Mouse (Mus musculus) left cerebral cortex, postnatal 4 days (tissue): ENCODE data around the gene Acaca. TPM values are rescaled to one million over a fixed set of nuclear protein-coding genes. Genes with fewer than 3 reads are reported as not detected.

Source experiments
- DNase-seq: peaks from one replicate; pipeline ENCODE4 v3.0.0-alpha.2; 2022
- intact Hi-C: fragments of 180-260 bp; cut with DNase I; formaldehyde crosslinking; loops from one replicate; pipeline ENCODE4 v1.15.1; 2025
- total RNA-seq, 2 experiments: library from RNA; stranded (reverse); gene quantifications; 2 replicates each; pipeline ENCODE4 v1.2.3; 2021

Gene Acaca
- total RNA-seq, 2 experiments from 2014 or later, result 186 to 187 TPM

DNA sequence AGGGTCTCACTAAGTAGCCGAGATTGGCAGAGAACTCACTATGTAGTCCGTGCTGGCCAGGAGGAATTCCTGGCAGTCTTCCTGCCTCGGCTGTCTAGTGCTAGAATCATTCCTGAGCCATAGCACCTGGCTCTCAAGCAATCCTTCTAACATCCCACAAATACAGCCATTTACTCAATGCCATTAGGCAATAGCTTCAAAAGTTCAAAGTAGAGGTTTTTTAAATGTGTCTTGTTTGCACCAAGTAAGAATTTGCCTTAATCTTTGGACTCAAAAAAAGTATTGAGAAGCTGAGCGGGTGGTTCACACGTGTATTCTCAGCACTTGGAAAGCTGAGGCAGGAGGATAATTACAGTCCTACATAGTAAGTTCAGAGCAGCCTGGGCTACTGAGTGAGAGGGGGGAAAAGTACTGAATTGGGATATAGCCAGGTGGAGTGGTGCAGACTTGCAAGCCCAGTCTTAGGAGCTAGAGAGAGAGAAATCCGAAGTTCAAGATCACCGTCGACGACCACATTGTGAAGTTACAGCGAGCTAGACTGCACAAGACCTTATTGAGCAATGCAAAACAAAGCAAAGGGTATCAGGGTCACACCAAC, 15.8 kb downstream of the Acaca start:
- no peak for DNase-seq
- intact Hi-C loops, result no loop called here

DNA sequence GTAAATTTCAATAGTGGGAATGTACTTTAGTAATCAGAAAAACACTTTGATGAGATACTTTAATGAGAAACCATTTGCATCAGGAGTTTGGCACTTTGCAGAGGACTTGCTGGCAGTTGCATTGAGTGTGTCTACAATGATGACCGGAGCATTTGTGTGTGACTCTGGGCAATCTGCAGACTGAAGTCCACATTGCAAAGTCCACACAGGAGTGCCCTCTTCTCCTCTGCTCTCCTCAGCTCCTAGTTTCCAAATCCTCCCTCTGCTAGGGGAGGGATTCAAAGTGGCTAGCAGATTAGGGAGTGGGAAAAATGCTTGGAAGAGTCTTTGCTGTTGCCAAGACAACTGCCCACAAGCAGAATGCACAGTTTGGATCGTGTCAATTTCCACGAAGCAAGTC, 16.6 kb downstream of the Acaca start:
- no peak for DNase-seq
- intact Hi-C loops, result no loop called here

DNA sequence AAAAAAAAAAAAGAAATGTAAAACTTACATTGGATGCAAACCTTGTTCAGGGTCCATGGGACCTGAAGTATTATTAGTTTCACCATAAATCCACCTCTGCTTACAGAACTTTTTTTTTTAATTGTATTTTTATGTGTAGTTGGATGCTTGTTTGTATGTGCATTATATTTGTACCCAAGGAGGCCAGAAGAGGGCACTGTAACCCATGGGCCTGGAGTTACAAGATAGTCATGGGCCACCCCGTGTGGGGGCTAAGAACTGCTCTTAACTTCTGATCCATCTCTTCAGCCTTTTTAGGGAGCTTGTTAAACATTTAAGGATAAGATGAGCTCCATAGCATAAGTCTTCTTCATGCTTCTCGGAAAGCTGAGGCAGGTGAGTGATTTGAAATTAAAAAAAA, 21.4 kb downstream of the Acaca start:
- no peak for DNase-seq

DNA sequence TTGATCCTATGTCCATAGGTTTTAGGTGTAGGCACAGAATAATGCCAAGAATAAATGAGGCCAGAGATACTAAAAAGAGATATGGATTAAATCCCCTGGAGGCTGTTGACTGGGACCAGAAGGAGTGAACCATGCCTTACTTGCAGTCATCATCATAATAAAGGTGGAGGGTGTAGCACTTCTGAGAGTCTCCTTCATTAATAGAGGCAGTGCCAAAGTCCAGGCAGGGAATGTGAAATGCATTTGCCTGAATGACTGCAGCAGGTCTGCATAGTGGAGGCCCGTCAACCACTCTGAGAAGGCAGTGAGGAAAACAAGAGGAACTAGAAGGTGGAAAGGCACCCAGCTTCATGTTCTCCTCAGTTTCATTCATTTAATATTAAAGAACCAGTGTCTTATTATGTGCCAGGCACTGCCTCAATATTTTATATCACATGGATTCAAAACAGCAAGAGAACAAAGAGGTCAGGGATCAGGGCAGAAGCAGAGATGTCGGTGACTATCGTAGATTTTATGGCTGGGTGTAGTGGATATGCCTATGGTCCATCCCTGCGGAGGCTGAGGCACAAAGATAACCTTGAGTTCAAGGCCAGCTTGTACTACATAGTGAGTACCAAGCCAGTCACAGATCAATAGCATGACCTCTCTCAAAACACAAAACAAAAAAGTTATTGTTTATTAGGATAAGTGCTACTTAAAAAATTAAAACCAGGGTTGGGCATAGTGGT, 27.2 kb downstream of the Acaca start:
- DNase-seq, result no peak
- intact Hi-C loops, result no loop called here

More for the DNA sequence above, 21.4 kb downstream of the Acaca start:
- intact Hi-C loops, result no loop called here

DNA sequence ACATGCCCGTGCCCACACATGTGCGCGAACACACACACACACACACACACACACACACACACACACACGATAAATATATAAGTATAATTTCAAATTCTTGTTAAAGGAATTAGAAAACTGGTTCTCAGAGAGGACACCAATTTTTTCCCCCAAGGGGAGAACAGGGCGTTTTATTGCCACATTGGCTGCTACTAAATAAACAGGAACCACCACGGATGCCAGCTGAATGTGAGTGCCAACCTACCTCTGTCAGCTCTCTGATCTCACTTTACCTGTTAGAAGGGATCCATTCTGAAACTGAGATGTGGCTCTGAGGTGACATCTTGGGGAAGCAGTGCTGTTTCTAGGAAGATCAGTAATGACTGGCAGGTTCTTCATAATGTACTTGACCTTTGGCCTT, 34.7 kb downstream of the Acaca start:
- intact Hi-C loops, result no loop called here
- DNase-seq, result no peak

DNA sequence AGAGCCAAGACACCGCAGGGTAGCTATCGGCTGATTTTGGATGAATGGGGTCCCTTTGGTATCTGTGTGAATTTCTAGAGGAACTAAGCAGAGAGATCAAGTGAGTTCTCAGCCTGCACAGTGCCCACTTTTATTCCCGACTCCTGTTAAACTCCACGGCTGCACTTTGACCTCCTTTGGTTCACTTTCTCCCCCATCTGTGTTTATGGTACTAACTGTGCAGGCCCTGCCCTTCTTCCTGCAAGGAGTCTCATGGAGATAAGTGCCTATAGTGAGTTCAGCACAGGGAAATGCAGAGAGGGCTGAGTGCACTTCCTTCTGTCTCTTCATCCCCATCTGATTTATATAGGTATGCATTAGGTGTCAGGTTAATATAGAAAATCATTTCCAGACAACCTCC, 35.1 kb downstream of the Acaca start:
- DNase-seq, result no peak
- intact Hi-C loops, result no loop called here

DNA sequence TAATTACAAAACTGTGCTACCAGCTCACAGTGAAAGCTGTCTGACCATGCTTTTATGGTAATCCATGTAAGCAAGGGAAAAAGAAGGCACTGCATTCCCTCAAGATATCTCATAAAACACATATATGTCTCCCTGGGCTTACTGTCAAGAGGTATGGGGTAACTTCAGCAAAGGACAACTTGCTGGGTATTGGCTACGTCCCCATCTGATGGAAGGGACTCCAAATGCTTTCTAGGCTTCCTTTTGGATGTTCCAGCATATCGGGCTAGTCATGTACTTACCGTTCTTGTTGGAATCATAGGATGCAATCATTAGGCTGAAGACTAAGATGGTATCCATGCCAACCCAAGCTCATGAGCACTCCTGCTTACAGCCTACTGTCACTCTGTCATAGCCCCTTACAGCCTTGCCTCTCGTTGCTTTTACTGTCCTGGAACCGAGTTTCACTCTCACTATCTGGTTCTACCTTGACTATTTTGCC, 37.6 kb downstream of the Acaca start, which contains the start of gene Gm11437:
Gm11437 (minus strand) TSS at position 431 of the 481 bp plus-strand sequence.
- intact Hi-C loops, result no loop called here

DNA sequence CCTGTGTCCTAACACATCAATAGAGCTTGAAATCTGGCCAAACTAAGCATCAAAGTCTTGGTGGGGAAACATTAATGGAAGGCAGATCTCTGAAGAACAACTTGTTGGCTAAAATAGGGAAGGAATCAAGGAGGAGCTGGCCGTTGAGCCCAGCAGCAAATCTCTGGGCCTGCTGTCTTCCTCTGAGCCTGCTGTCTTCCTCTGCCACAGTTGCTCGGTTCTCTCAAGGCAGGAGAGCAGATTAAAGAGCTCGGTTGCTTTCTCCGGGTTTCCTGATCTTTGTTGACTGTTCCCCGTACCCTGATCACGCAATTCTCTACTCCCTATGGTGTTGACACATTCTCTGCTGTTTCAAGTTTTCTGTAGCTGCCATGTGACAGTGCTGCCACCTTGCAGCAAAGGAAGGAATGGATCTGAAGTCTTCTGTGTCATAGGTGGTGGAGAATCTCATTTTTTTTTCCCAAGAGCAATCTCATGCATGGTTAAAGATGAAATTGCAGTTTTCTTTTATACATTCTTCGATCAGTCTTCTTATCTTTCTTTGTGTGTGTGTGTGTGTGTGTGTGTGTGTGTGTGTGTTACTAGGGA, 39.3 kb downstream of the Acaca start:
- peak; percentile 23 for DNase-seq
- intact Hi-C loops, result no loop called here

More for the DNA sequence above, 37.6 kb downstream of the Acaca start, which contains the start of gene Gm11437:
- DNase-seq, result no peak

DNA sequence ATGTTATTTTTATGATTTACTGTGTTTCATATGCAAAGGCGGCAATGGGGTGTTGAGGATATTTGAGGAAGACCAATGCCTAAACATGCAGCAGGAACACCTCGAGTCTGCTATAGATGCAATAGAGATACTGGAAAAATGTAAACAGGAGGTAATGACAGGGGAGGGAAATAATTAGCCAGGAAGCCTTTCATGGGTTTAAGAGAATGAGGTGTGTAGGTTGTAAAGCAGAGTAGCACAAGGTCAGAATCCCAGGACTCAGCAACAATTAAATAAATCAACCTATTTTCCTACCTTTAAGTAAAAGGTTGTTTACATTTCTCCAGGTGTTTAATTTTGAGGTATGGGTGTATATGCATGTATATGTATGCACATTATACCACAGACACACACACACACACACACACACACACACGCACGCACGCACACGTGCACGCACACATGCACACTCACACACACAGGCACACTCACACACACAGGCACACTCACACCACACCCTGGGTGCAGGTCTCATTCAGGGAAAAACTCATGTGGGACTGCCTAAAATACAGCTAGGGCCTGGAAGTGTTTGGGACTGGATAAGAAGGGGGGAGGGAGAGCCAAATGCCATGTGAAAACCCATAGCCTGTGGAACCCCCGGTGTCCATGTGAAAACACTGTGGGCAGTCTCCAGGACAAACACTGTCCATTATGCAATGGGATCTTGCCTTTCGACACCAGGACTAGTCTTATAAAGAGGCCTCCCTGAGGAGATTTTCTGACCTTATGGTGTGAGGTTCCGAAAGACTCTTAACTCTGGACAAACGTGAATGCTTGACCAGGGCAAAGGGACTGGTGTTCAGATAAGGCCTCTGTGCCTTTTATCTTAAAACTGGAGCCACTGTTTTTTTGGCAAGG, 43.3 kb downstream of the Acaca start:
- intact Hi-C loops, result no loop called here
- no peak for DNase-seq

DNA sequence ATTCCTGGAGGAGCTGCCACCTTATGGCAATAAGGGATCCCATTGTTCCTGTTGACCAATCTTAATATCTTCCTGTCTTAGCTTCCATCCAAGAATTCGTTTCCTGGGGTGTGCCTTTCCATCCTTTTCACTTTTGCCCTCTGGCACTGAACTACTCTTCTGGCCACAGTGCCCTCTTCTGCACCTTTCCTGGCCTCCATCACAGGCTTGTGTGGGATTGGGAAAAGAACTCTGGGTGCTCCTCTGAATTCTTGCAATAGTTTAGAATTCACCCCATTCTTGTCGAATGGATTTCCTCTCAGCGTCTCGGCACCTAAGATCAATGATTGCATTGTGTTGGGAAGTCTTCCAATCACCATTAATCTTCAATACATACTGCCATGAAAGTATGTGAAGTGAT, 49.1 kb downstream of the Acaca start:
- intact Hi-C loops, result no loop called here

DNA sequence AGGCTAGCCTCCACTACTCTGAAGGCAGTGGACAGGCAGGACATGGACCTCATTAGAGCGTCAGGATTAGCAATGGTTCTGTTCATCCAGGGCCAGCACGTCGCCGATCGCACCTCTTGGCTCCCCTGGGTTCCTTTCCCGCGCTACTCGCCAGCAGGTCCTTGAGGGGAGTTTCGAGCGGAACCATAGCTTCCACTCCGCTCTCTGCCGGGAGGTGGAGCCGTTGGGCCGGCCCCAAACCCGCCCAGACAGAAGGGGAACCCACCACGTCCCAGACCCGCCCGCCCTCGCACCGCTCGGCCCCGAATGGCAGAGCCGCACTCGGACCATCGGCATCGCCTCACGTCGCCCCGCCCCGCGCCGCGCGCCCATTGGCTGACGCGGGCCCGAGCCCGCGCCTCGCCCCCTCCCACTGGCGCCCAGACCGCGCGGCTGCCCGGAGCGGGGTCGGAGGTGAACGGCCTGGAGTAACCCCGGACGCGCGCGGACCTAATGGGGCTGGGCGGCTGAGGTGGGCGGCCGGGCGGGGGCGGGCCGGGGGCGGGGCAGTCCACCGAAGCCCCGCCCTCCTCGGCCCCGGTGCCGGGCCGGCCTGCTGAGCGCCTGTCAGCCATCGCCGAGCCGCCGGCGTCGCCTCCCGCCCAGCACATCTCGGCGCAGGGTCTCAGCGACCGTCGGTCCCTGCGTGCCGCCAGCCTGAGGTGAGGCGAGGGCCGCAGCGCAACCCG, 49.9 kb downstream of the Acaca start:
- DNase-seq, result peak; percentile 98
- intact Hi-C loops, result no loop called here

More for the DNA sequence above, 49.1 kb downstream of the Acaca start:
- no peak for DNase-seq

DNA sequence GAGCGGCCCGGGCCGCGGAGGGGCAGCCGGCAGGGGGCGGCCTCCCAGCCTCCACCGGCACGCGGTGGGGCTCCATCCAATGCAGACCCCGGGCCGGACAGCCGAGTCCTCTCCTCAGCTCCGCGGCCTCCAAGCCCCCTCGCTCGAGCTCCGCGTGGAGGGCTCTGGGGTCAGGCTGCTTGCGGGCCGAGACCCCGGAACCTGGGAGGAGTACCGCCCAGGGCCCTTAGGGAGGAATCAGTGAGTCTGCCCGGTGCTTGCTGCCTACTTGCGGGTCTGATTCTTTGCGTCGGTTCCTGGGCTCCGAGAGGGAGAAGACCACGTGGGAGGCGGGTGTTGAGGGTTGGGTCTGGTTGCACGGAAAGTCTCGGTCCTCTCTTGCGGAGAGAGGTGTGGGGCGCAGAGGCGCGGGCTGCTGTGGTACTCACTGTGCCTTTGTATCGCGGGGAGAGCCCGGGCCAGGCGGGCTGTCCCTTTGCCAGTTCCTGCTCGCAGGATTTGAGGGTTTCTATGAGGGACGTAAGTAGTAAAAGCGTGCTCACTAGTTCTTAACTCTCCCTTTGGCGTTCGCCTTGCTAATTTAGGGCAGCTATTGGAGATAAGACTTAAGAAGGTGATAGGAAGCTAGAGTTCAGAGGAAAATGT, 50.6 kb downstream of the Acaca start:
- intact Hi-C loops, result no loop called here
- DNase-seq, result peak; percentile 64

DNA sequence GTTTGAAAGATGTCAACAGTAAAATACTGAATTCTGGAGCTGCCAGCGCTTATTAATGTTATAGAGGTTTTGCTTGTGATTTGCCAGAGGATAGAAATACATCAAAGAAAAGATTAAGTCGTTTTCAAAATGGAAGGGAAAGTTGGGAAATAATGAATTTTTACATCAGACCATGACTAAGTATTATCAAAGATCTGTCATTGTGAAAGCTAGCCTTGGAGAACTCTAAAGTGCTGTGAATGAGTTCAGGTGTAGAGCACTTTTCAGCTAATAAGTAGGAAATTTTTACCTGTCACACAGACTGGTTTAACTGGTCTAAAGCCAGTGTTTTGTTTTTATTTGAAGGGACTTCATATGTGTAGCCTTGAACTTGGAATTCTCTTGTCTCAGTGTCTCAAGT, 51.8 kb downstream of the Acaca start:
- intact Hi-C loops, result no loop called here
- no peak for DNase-seq

DNA sequence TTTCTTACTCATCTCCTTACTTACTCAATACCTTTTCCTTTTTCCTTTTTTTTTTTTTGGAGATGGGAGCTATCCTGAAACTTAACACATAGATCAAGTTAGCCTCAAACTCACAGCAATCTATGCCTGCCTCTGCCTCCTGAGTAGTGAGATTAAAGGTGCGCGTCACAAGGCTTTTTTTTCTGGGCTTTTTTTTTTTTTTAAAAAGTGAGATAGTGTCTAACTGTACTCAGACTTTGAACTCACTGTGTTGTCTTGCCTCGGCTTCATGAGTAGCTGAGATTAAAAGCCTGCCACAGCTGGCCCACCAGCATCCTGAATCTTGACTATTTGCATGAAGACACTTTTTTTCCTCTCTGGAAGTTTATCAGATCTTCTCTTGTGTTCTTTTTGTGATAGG, 59.1 kb downstream of the Acaca start:
- intact Hi-C loops, result no loop called here
- no peak for DNase-seq

DNA sequence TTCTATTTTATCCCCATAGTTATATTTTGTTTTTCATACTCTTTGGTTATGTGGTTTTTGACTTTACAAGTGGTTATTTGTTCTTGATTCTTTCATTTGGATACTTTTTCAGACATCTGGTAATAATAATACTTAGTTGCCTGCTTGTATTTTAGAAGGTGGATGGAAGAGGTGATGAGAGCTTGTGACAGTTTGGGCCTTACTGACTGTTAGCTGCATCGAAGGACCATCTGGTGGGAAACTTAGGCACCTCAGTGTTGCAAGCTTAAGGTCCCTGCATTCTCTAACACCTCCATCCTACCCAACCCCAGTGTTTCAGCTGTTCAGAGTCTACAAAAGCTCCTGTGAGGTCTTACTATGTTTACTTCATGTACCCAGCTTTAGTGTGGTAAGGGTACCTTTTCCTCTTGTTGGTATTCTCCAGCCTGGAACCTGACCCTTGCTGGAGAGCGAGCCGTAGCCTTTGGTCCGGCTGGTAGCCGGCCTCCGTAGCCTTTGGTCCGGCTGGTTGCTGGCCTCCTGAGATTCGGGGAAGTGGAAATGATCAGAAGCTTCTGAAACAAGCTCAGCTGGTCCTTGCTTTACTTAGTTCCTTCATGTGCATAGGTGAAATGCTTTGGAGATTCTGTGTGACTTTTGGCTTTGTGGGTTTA, 61.2 kb downstream of the Acaca start:
- intact Hi-C loops, result no loop called here
- DNase-seq, result no peak

DNA sequence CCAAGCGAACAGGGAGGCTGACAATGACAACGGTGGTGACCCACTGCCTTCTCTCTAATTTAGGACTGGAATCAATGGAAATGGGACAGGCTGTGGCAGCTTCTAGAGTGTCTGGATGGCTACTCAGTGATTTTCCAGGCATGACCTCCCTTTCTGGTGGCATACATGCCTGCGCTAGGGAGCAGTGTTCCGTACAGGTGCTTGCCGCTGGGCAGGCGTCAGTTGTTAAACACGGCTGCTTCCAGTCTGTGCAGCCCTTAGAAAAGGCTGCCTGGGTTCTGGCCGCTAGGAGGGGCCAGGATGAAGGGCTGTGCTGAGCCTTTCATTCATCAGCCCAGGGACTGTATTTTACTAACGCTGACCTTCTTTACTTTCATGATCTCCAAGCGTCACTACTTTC, 63.8 kb downstream of the Acaca start:
- DNase-seq, result no peak
- intact Hi-C loops, result no loop called here

DNA sequence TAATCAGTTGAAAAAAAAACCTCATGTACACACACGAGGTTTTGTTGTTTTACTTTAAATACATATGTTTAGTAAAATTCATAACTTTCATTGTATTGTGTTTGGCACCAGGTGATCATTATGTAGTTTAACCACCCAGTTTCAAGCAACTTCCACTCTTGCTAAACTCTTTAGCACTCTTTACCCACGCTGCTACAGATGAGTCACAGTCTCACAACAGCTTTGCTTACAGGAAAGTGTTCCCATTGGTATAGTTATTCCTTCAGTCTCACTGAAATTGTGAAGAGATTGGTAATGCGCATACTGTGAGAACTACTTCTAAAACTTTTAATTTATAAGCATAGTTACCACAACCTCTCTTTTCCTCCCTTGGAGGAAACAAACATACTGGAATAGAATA, 65.3 kb downstream of the Acaca start:
- no peak for DNase-seq
- intact Hi-C loops, result no loop called here

DNA sequence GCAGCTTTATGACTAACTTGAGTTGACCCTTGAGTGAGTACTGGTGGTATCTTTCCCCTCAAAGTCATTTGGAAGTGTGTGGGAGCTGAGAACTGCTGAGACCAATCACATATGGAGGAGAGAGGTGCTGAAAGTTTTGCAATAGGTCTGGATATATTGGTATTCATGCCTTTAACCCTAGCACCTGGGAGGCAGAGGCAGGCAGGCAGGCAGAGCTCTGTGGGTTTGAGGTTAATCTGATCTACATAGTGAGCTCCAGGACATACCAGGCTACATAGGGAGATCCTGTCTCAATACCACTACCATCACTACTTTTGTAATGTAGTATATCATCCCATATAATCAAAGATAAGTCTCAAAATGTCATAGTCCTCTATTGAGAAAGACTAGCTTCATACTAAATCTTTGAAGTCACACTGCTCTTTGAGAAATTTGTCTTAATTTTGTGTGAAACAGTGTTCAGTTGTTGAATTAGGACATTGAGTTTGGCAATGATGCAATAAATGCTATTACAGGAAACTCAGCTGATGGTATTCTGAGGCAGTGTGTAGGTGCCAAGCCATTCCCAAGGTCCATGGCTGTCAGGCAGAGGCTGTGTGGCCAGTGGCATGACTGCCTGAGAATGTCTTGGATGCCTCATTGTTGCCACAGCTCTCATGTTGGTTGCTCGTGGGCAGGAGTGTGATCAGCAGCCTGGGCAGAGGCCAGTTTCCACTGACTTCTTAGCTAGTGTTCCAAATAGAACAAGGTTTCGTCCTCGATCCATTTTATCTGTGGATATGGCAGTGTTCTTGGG, 68.3 kb downstream of the Acaca start:
- DNase-seq, result no peak
- intact Hi-C loops, result no loop called here

DNA sequence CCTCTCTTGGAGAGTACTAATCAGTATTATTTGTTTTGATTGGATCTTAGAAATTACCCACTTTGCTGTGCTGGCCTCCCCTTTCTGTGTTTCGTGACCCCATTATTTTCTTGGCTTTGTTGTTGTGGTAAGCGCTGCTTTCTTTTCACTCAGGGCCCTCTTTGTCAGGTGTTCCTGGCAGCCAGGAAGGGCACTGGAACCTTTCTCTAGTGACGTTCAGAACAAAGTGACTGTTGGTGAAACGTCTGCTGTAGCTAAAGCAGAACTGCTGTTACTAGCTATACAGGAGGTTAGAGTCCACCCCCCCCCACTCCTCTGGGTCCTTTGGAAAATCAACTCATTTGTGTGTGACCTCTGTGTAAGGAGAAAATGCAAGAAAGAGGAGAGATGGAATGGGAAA, 76.3 kb downstream of the Acaca start:
- intact Hi-C loops, result no loop called here
- DNase-seq, result no peak
